Mouse (Mus musculus): ENCODE measurements at regions not wholly inside any gene's neighbourhood (a gene's known extent, or its start where the extent isn't known, plus 50 kb on each side); places are given as distances from the start of the nearest gene placed in this dataset.

GRCm38 (mm10) chrX:11437151-11437944 lies 109.7 kb downstream of the H2al1j start:
- WGBS = 45% methylated on average over 12 of the region's 12 CpGs
- peak; percentile 39; the same call in 1 of the 2 replicates for ATAC-seq
- Histone ChIP-seq H3K9me3 (no peaks in the 10 kb centered on the region), H3K4me3 (replicated peaks) (no peak overlapping the region), H3K36me3 (no peaks in the 10 kb centered on the region), H3K9ac (no peak overlapping the region), H3K27ac (0 out of 2 replicates have a peak overlapping the region, but pooled peaks have one; percentile 36), H3K4me1 (replicated peaks) (no peaks in the 10 kb centered on the region), H3K27me3 (replicated peaks) (no peaks in the 10 kb centered on the region; the same call in 1 of the 2 replicates), H3K4me2 (replicated peaks) (no peak overlapping the region)

GRCm38 (mm10) chrX:11443543-11443942 lies 115.9 kb downstream of the H2al1j start:
- H3K4me1 ChIP-seq (replicated peaks) = no peaks in the 10 kb centered on the region
- no peak overlapping the region for H3K4me3 ChIP-seq (replicated peaks)
- no peak for ATAC-seq
- no peak overlapping the region for H3K4me2 ChIP-seq (replicated peaks)
- H3K27ac ChIP-seq = no peak overlapping the region
- H3K36me3 ChIP-seq = no peaks in the 10 kb centered on the region
- WGBS = 44% methylated on average over 7 of the region's 7 CpGs
- no peaks in the 10 kb centered on the region for H3K9me3 ChIP-seq
- H3K27me3 ChIP-seq (replicated peaks) = peaks cover 6% of the 10 kb centered on the region; the same call in 1 of the 2 replicates
- no peak overlapping the region for H3K9ac ChIP-seq

GRCm38 (mm10) chrX:11444261-11444725 lies 116.7 kb downstream of the H2al1j start:
- Histone ChIP-seq H3K9ac (no peak overlapping the region), H3K4me3 (replicated peaks) (no peak overlapping the region), H3K36me3 (no peaks in the 10 kb centered on the region), H3K4me2 (replicated peaks) (no peak overlapping the region), H3K4me1 (replicated peaks) (no peaks in the 10 kb centered on the region), H3K27me3 (replicated peaks) (peaks cover 6% of the 10 kb centered on the region; the same call in 1 of the 2 replicates), H3K9me3 (no peaks in the 10 kb centered on the region), H3K27ac (no peak overlapping the region)
- no peak for ATAC-seq
- 72% methylated on average over 10 of the region's 10 CpGs for WGBS

- Histone ChIP-seq H3K27ac (no peak overlapping the region), H3K4me3 (replicated peaks) (no peak overlapping the region), H3K9ac (no peak overlapping the region), H3K9me3 (no peaks in the 10 kb centered on the region), H3K36me3 (no peaks in the 10 kb centered on the region), H3K27me3 (replicated peaks) (peaks cover 6% of the 10 kb centered on the region; the same call in 1 of the 2 replicates), H3K4me1 (replicated peaks) (no peaks in the 10 kb centered on the region), H3K4me2 (replicated peaks) (no peak overlapping the region)
- 68% methylated on average over 4 of the region's 4 CpGs for WGBS
- ATAC-seq = no peak
Observed at GRCm38 (mm10) chrX:11448711-11449110, 121.1 kb downstream of the H2al1j start.

- H3K27ac ChIP-seq = no peak overlapping the region
- 0 out of 2 replicates have a peak, but pooled peaks cover 7% of the 10 kb centered on the region for H3K27me3 ChIP-seq (replicated peaks)
- H3K4me1 ChIP-seq (replicated peaks) = no peaks in the 10 kb centered on the region
- H3K9me3 ChIP-seq = no peaks in the 10 kb centered on the region
- no peak overlapping the region for H3K4me3 ChIP-seq (replicated peaks)
- ATAC-seq = no peak
- no peaks in the 10 kb centered on the region for H3K36me3 ChIP-seq
- WGBS = 65% methylated on average over 4 of the region's 4 CpGs
- H3K9ac ChIP-seq = no peak overlapping the region
- no peak overlapping the region for H3K4me2 ChIP-seq (replicated peaks)
Observed at GRCm38 (mm10) chrX:11458521-11458920, 130.9 kb downstream of the H2al1j start.

GRCm38 (mm10) chrX:11463955-11464511 lies 136.4 kb downstream of the H2al1j start:
- H3K4me2 ChIP-seq (replicated peaks) = no peak overlapping the region
- no peaks in the 10 kb centered on the region for H3K36me3 ChIP-seq
- no peak for ATAC-seq
- 0 out of 2 replicates have a peak, but pooled peaks cover 4% of the 10 kb centered on the region for H3K27me3 ChIP-seq (replicated peaks)
- no peak overlapping the region for H3K4me3 ChIP-seq (replicated peaks)
- H3K4me1 ChIP-seq (replicated peaks) = no peaks in the 10 kb centered on the region
- H3K27ac ChIP-seq = no peak overlapping the region
- no peak overlapping the region for H3K9ac ChIP-seq
- WGBS = 66% methylated on average over 3 of the region's 3 CpGs
- no peaks in the 10 kb centered on the region for H3K9me3 ChIP-seq

- no peak overlapping the region for H3K9ac ChIP-seq
- no peaks in the 10 kb centered on the region for H3K9me3 ChIP-seq
- H3K4me2 ChIP-seq (replicated peaks) = no peak overlapping the region
- WGBS = 84% methylated on average over 4 of the region's 4 CpGs
- H3K27ac ChIP-seq = no peak overlapping the region
- H3K4me3 ChIP-seq (replicated peaks) = no peak overlapping the region
- no peaks in the 10 kb centered on the region for H3K36me3 ChIP-seq
- no peak for ATAC-seq
- no peaks in the 10 kb centered on the region for H3K27me3 ChIP-seq (replicated peaks)
- H3K4me1 ChIP-seq (replicated peaks) = no peaks in the 10 kb centered on the region
Observed at GRCm38 (mm10) chrX:11466191-11466590, 138.6 kb downstream of the H2al1j start.

- H3K9me3 ChIP-seq = no peaks in the 10 kb centered on the region
- WGBS = 74% methylated on average over 16 of the region's 16 CpGs
Observed at GRCm38 (mm10) chrX:11479696-11480339, 152.2 kb downstream of the H2al1j start.

GRCm38 (mm10) chrX:11482141-11482540 lies 154.5 kb downstream of the H2al1j start:
- Histone ChIP-seq H3K9ac (no peak overlapping the region), H3K9me3 (no peaks in the 10 kb centered on the region), H3K4me3 (replicated peaks) (no peak overlapping the region), H3K4me2 (replicated peaks) (no peak overlapping the region), H3K36me3 (no peaks in the 10 kb centered on the region), H3K27ac (no peak overlapping the region), H3K27me3 (replicated peaks) (no peaks in the 10 kb centered on the region), H3K4me1 (replicated peaks) (no peaks in the 10 kb centered on the region)
- 62% methylated on average over 7 of the region's 7 CpGs for WGBS
- ATAC-seq = no peak

More at GRCm38 (mm10) chrX:11479696-11480339, 152.2 kb downstream of the H2al1j start:
- no peaks in the 10 kb centered on the region for H3K36me3 ChIP-seq
- no peak overlapping the region for H3K4me3 ChIP-seq (replicated peaks)
- ATAC-seq = no peak
- no peaks in the 10 kb centered on the region for H3K27me3 ChIP-seq (replicated peaks)
- H3K9ac ChIP-seq = no peak overlapping the region
- H3K27ac ChIP-seq = no peak overlapping the region
- H3K4me1 ChIP-seq (replicated peaks) = no peaks in the 10 kb centered on the region
- no peak overlapping the region for H3K4me2 ChIP-seq (replicated peaks)

- ATAC-seq = 0 out of 2 replicates have a peak, but pooled peaks have one; percentile 34
- H3K27me3 ChIP-seq (replicated peaks) = no peaks in the 10 kb centered on the region
- H3K9me3 ChIP-seq = no peaks in the 10 kb centered on the region
- 47% methylated on average over 2 of the region's 2 CpGs for WGBS
- no peak overlapping the region for H3K27ac ChIP-seq
- H3K4me2 ChIP-seq (replicated peaks) = no peak overlapping the region
- no peaks in the 10 kb centered on the region for H3K36me3 ChIP-seq
- no peaks in the 10 kb centered on the region for H3K4me1 ChIP-seq (replicated peaks)
- H3K9ac ChIP-seq = no peak overlapping the region
- H3K4me3 ChIP-seq (replicated peaks) = no peak overlapping the region
Observed at GRCm38 (mm10) chrX:11486588-11486987, 159.0 kb downstream of the H2al1j start.

GRCm38 (mm10) chrX:11487876-11488275 lies 160.3 kb downstream of the H2al1j start:
- no peak overlapping the region for H3K9ac ChIP-seq
- H3K36me3 ChIP-seq = no peaks in the 10 kb centered on the region
- H3K27me3 ChIP-seq (replicated peaks) = 0 out of 2 replicates have a peak, but pooled peaks cover 4% of the 10 kb centered on the region
- H3K27ac ChIP-seq = no peak overlapping the region
- H3K4me2 ChIP-seq (replicated peaks) = no peak overlapping the region
- no peaks in the 10 kb centered on the region for H3K9me3 ChIP-seq
- no peaks in the 10 kb centered on the region for H3K4me1 ChIP-seq (replicated peaks)
- H3K4me3 ChIP-seq (replicated peaks) = no peak overlapping the region
- 54% methylated on average over 5 of the region's 5 CpGs for WGBS
- ATAC-seq = no peak

GRCm38 (mm10) chrX:11490146-11490693 lies 162.6 kb downstream of the H2al1j start:
- 57% methylated on average over 5 of the region's 5 CpGs for WGBS
- no peak overlapping the region for H3K27ac ChIP-seq
- H3K4me1 ChIP-seq (replicated peaks) = no peaks in the 10 kb centered on the region
- no peak overlapping the region for H3K9ac ChIP-seq
- H3K36me3 ChIP-seq = no peaks in the 10 kb centered on the region
- H3K9me3 ChIP-seq = no peaks in the 10 kb centered on the region
- H3K27me3 ChIP-seq (replicated peaks) = 0 out of 2 replicates have a peak, but pooled peaks cover 7% of the 10 kb centered on the region
- H3K4me3 ChIP-seq (replicated peaks) = no peak overlapping the region
- H3K4me2 ChIP-seq (replicated peaks) = no peak overlapping the region
- no peak for ATAC-seq
